Mouse (Mus musculus) midbrain, embryonic 11.5 days (tissue): ENCODE results near the gene Sgcb. TPM values are rescaled to one million over a fixed set of nuclear protein-coding genes. Genes with fewer than 3 reads are reported as not detected.
"Not testable (repeated sequence)": the region's sequence is repeated elsewhere in the genome, so short reads cannot be mapped to it uniquely, and the experiment has no call there.

Source experiments
- ATAC-seq: fragments of 200-750 bp; cut with Nextera tagmentation; 2 replicates; pipeline ENCODE4 v1.8.0; 2017; ENCODE audit warnings: moderate TSS enrichment, moderate library complexity; ENCODE audit not compliant: low FRiP score
- DNase-seq: peaks from one replicate; pipeline ENCODE4 v3.0.0; 2015; ENCODE audit warnings: low spot score; ENCODE audit errors: missing footprints
- H3K27ac ChIP-seq: fragments of 300-500 bp; sonication (generic); 2 replicates; pipeline ENCODE4 v1.5.1; 2014; ENCODE audit warnings: low read depth, low read length
- H3K27me3 ChIP-seq: fragments of 300-500 bp; sonication (generic); 2 replicates; pipeline ENCODE4 v1.6.1; 2014; ENCODE audit warnings: mild to moderate bottlenecking, low read length, moderate library complexity, mixed read lengths; ENCODE audit not compliant: control insufficient read depth, insufficient read depth
- H3K36me3 ChIP-seq: fragments of 300-500 bp; sonication (generic); 2 replicates; pipeline ENCODE4 v1.6.1; 2014; ENCODE audit warnings: mild to moderate bottlenecking, low read length, moderate library complexity, mixed read lengths; ENCODE audit not compliant: control insufficient read depth, insufficient read depth
- H3K4me1 ChIP-seq: fragments of 300-500 bp; sonication (generic); 2 replicates; pipeline ENCODE4 v1.6.1; 2014; ENCODE audit warnings: low read length; ENCODE audit not compliant: control insufficient read depth, insufficient read depth
- H3K4me2 ChIP-seq: fragments of 300-500 bp; sonication (generic); 2 replicates; pipeline ENCODE4 v1.6.1; 2014; ENCODE audit warnings: mild to moderate bottlenecking, moderate library complexity
- H3K4me3 ChIP-seq: fragments of 300-500 bp; sonication (generic); 2 replicates; pipeline ENCODE4 v1.5.1; 2014; ENCODE audit warnings: low read depth, low read length
- H3K9ac ChIP-seq: fragments of 300-500 bp; sonication (generic); 2 replicates; pipeline ENCODE4 v1.6.1; 2014; ENCODE audit warnings: low read length
- H3K9me3 ChIP-seq: fragments of 300-500 bp; sonication (generic); 2 replicates; pipeline ENCODE4 v1.6.1; 2016; ENCODE audit warnings: low read length; ENCODE audit not compliant: control insufficient read depth
- WGBS: fragments of 180-500 bp; shearing (Covaris S2); extraction: QIAGEN DNeasy Blood & Tissue Kit; methylation state at CpG from one replicate; pipeline ENCODE4 v1.1.7; 2014; 5-methylcytosine and 5-hydroxymethylcytosine counted together
- polyA plus RNA-seq: library from polyadenylated mRNA; unstranded; fragments of >200 nt; fragmentation: Nextera tagmentation; extraction: Ambion mirVana; gene quantifications from 2 replicates; pipeline ENCODE4 v1.2.1, GENCODE M21; 2014

Sgcb gene
- polyA plus RNA-seq, 1 experiment from 2014 or later, result 20.4 TPM

DNA sequence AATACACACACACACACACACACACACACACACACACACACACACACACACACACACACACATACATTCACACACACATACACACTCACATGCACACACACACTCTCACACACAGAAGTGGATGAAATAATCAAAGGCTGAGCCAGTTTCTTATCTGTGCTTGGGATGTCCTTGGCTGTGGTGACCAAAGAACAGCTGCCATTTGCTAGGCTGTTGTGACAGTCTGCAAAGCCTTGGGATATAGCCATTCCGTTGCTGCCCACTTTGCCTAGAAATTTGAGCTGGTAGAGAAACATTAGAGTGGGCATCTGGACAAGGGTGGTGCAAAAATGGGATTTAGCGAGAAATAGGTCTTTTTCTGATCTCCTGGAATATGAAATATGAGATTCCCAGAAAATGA is 47.6 kb downstream of the Sgcb start:
- Histone ChIP-seq H3K4me2 (no peak overlapping the region), H3K36me3 (no peaks in the 10 kb centered on the region), H3K27me3 (no peaks in the 10 kb centered on the region), H3K4me3 (no peak overlapping the region), H3K4me1 (0 out of 2 replicates have a peak, but pooled peaks cover 2% of the 10 kb centered on the region), H3K9me3 (no peaks in the 10 kb centered on the region), H3K27ac (no peak overlapping the region), H3K9ac (no peak overlapping the region)
- ATAC-seq, result no peak
- 87% methylated on average over 2 of the region's 2 CpGs for WGBS
- no peak for DNase-seq

DNA sequence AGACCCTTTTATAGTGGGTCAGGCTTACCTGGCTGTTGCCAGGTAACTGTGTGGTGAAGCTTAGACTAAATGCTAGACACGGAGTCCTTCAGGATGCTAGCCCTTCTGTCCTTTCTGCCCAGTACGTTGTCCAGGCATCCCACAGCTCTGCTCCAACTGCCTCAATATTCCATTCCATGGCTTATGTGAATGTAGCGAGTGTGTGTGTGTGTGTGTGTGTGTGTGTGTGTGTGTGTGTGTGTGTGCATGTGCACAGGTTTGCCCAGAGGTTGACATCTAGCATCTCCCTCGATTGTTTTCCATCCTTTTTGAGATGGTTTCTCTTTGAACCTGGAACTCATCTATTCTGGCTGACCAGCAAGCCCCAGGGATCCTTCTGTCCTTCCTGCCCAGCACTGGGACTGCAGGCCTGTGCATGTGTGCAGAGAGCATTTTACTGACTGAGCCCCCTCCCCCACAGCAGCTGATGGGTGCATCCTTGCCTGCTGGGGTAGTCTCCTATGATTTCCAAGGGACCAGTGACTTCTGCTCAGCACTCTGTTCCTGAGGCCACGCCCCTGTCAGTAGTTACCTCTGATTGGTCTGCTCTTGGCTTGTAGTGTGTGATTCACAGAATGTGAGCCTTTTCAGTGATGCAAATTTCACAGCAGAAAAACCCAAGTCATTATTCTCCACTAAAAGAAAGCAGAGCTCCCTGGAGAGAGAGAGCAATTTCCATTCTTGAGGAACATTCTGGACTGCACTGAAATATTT is 48.5 kb downstream of the Sgcb start:
- H3K36me3 ChIP-seq, result no peaks in the 10 kb centered on the region
- no peak overlapping the region for H3K27ac ChIP-seq
- ATAC-seq, result peak; percentile 85; the same call in 1 of the 2 replicates
- H3K27me3 ChIP-seq, result no peaks in the 10 kb centered on the region
- no peak overlapping the region for H3K4me3 ChIP-seq
- no peak overlapping the region for H3K9ac ChIP-seq
- H3K4me1 ChIP-seq, result 0 out of 2 replicates have a peak, but pooled peaks cover 2% of the 10 kb centered on the region
- 64% methylated on average over 5 of the region's 5 CpGs for WGBS
- no peaks in the 10 kb centered on the region for H3K9me3 ChIP-seq
- no peak overlapping the region for H3K4me2 ChIP-seq
- peak; percentile 66 for DNase-seq

DNA sequence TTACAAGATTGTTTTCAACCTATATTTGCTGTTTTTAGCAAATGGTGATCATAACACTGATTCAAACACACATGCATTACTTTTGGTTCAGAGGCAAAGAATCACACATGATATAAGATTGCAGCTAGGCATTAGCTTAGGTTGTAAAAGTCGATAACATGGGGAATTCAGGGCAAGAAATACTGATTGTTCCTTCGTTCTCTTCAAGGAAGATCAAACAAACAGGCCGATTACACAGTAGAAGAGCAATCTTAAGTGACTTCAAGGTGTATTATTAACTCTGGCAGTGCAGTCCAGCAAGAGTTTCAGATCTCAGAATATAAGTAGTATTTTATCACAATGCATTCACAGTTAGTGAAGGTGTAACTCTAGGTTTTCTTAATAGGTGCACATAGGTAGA is 60.5 kb downstream of the Sgcb start:
- no peak for ATAC-seq
- Histone ChIP-seq H3K9ac (no peak overlapping the region), H3K4me3 (no peak overlapping the region), H3K27me3 (no peaks in the 10 kb centered on the region), H3K4me1 (no peaks in the 10 kb centered on the region), H3K9me3 (no peaks in the 10 kb centered on the region), H3K4me2 (no peak overlapping the region), H3K27ac (no peak overlapping the region), H3K36me3 (no peaks in the 10 kb centered on the region)
- 78% methylated on average over 3 of the region's 3 CpGs for WGBS
- peak; percentile 77 for DNase-seq

DNA sequence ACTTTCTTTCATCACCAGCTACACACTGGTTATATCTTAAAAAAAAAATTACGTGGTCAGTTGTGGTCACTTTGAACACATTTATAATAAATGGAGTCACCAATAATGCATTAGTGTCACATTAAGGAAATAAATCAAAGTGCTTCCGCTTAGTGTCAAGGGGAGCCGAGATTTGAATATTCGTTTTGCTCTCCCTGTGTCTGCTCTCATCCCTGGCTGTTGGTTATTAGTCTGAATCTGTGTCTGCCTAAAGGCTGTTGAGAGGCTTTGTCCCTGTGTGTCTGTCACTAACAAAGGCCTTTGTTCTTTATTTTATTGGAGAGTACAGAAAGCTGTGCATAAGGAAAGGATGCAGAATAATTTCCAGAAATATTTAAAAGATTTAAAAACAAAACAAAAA is 61.0 kb downstream of the Sgcb start:
- no peak for ATAC-seq
- Histone ChIP-seq H3K36me3 (no peaks in the 10 kb centered on the region), H3K9me3 (no peaks in the 10 kb centered on the region), H3K27ac (no peak overlapping the region), H3K9ac (no peak overlapping the region), H3K4me3 (no peak overlapping the region), H3K4me2 (no peak overlapping the region), H3K27me3 (no peaks in the 10 kb centered on the region), H3K4me1 (no peaks in the 10 kb centered on the region)
- WGBS, result 82% methylated on average over 4 of the region's 4 CpGs
- DNase-seq, result peak; percentile 69

DNA sequence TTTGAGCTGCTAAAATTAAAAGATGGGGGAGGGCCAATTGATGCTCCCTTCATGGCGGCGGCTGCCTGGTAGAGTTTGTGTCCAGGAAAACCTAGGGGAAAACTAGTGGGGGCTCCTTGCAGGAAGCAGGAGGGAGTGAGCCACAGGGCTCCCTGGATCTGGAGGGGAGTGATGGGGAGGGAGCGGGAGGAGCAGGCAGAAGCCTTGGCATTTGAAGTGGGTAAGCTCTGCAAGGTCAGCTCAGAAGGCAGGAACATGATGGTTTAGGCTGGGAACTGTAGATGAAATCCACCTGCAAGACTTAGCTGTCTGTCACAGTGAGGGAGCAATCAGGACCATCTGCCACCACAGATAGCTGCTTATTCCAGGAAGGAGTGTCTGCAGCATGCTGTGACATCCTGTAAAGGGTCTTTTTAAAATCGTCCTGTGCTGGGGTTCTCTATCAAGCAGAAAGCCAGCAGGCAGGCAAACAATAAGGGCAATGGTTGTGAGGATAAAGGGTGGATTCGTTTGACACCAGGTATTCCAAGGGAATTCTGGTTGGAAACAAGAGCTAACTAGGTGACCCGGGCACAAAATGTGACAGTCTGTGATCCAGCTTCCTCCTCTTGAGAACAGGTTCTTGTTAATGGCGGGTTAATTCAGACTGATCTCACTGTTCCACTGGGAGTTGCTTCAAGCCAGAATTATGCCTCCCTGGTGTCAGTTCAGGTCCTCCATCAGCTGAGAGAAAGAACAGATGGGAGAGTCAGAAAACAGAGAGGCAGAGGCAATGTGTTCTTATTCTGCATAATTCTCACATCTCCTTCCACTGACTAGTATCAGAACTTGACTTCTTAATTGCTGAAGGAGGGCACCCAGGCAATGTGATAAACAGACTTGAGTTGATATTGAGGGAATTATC is 62.1 kb downstream of the Sgcb start:
- Histone ChIP-seq H3K9me3 (no peaks in the 10 kb centered on the region), H3K4me3 (no peak overlapping the region), H3K9ac (0 out of 2 replicates have a peak overlapping the region, but pooled peaks have one; percentile 6), H3K27me3 (no peaks in the 10 kb centered on the region), H3K4me1 (no peaks in the 10 kb centered on the region), H3K4me2 (no peak overlapping the region), H3K27ac (no peak overlapping the region), H3K36me3 (no peaks in the 10 kb centered on the region)
- WGBS, result 35% methylated on average over 7 of the region's 7 CpGs
- no peak for ATAC-seq
- peak; percentile 83 for DNase-seq

DNA sequence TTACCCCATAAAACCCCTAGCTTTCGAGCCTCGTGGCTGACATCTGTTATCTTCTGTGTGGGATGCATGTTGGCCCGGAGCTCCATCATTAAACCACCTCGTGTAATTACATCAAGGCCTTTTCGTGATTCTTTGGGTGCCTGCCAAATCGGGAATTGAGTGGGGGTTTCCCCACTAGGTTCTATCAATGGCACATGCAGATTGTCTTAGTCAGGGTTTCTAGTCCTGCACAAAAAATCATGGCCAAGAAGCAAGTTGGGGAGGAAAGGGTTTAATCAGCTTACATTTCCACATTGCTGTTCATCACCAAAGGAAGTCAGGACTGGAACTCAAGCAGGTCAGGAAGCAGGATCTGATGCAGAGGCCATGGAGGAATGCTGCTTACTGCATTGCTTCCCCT is 63.6 kb downstream of the Sgcb start:
- H3K4me3 ChIP-seq, H3K27me3 ChIP-seq, H3K4me2 ChIP-seq, H3K27ac ChIP-seq, ATAC-seq, H3K4me1 ChIP-seq, H3K36me3 ChIP-seq, H3K9ac ChIP-seq, H3K9me3 ChIP-seq: not testable (repeated sequence)
- DNase-seq, result peak; percentile 60
- 91% methylated on average over 6 of the region's 6 CpGs for WGBS

Other genes starting within 250 kb of the Sgcb start
- not detected in 2 replicates for gene Cwh43, start 241.7 kb downstream of the Sgcb start, polyA plus RNA-seq
- gene Dcun1d4, start 166.8 kb downstream of the Sgcb start, polyA plus RNA-seq, result 69.6 and 83.0 TPM in 2 replicates
- gene Lrrc66, start 15.3 kb downstream of the Sgcb start, polyA plus RNA-seq, result 0.04 TPM in 1 of 2 replicates, not detected in the other
- 0.10 and 0.12 TPM in 2 replicates for gene Spata18, start 3.6 kb upstream of the Sgcb start, polyA plus RNA-seq